Mouse (Mus musculus): ENCODE results near the gene Dctn2. TPM values are rescaled to one million over a fixed set of nuclear protein-coding genes. Genes with fewer than 3 reads are reported as not detected.

Gene Dctn2
- total RNA-seq, 2 experiments from 2014 or later, result 143 to 159 TPM

Other genes starting within 250 kb of the Dctn2 start
- gene Tsfm, start 235.5 kb upstream of the Dctn2 start, total RNA-seq (2021), result 10 to 100 TPM; 55.1 to 61.3 TPM
- 10 to 100 TPM; 16.0 to 18.2 TPM for gene Mettl1, start 225.0 kb upstream of the Dctn2 start, total RNA-seq (2021)
- gene Eef1akmt3, start 224.9 kb upstream of the Dctn2 start, total RNA-seq (2021), result under 1 TPM; 0.26 to 0.27 TPM
- under 1 TPM; 0.42 to 0.56 TPM for gene Cyp27b1, start 218.1 kb upstream of the Dctn2 start, total RNA-seq (2021)
- gene March9, start 206.2 kb upstream of the Dctn2 start, total RNA-seq (2021), result 1 to 10 TPM; 6.3 to 6.8 TPM
- 100 to 1,000 TPM; 138 to 172 TPM for gene Cdk4, start 202.8 kb upstream of the Dctn2 start, total RNA-seq (2021)
- gene Tspan31, start 196.1 kb upstream of the Dctn2 start, total RNA-seq (2021), result 100 to 1,000 TPM; 106 to 107 TPM
- 1 to 10 TPM; 3.1 to 3.2 TPM for gene Agap2, start 191.1 kb upstream of the Dctn2 start, total RNA-seq (2021)
- gene Os9, start 145.2 kb upstream of the Dctn2 start, total RNA-seq (2021), result 100 to 1,000 TPM; 114 to 147 TPM
- 1 to 10 TPM; 7.8 to 8.6 TPM for gene B4galnt1, start 101.1 kb upstream of the Dctn2 start, total RNA-seq (2021)
- gene Slc26a10, start 85.7 kb upstream of the Dctn2 start, total RNA-seq (2021), result 1 to 10 TPM; 1.1 to 1.8 TPM
- 10 to 100 TPM; 18.8 to 20.3 TPM for gene Arhgef25, start 76.3 kb upstream of the Dctn2 start, total RNA-seq (2021)
- 10 to 100 TPM; 63.0 to 67.6 TPM for gene Dtx3, start 70.6 kb upstream of the Dctn2 start, total RNA-seq (2021)
- gene Pip4k2c, start 54.8 kb upstream of the Dctn2 start, total RNA-seq (2021), result 10 to 100 TPM; 41.5 to 44.7 TPM
- 1 to 10 TPM; 5.4 to 8.0 TPM for gene Kif5a, start 3.0 kb upstream of the Dctn2 start, total RNA-seq (2021)
- 10 to 100 TPM; 38.9 to 45.4 TPM for gene Mbd6, start 22.6 kb downstream of the Dctn2 start, total RNA-seq (2021)
- 10 to 100 TPM; 80.9 to 98.6 TPM for gene Mars, start 45.4 kb downstream of the Dctn2 start, total RNA-seq (2021)
- gene Arhgap9, start 55.6 kb downstream of the Dctn2 start, total RNA-seq (2021), result 1 to 10 TPM; 1.7 to 2.9 TPM
- gene Gli1, start 75.6 kb downstream of the Dctn2 start, total RNA-seq (2021), result 1 to 10 TPM; 3.3 to 4.1 TPM
- gene Inhbe, start 88.0 kb downstream of the Dctn2 start, total RNA-seq (2021), result not detected
- gene Inhbc, start 104.1 kb downstream of the Dctn2 start, total RNA-seq (2021), result not detected
- gene R3hdm2, start 114.0 kb downstream of the Dctn2 start, total RNA-seq (2021), result 100 to 1,000 TPM; 104 to 117 TPM
- 1 to 10 TPM; 1.1 to 1.9 TPM for gene Stac3, start 235.3 kb downstream of the Dctn2 start, total RNA-seq (2021)
- gene Ndufa4l2, start 248.6 kb downstream of the Dctn2 start, total RNA-seq (2021), result 10 to 100 TPM; 36.0 to 55.3 TPM

All from adrenal gland, adult 18-20 months (tissue).